Mouse (Mus musculus) cerebellum, postnatal 25 days (tissue): ENCODE measurements around the gene Scg3.
"Not testable (repeated sequence)": the region's sequence is repeated elsewhere in the genome, so short reads cannot be mapped to it uniquely, and the experiment has no call there.

Experiments used
- DNase-seq, 2 experiments: peaks; one replicate each; pipeline ENCODE4 v3.0.0; 2021; ENCODE audit warnings: mixed read lengths in 2 of 2

The Scg3 gene

GRCm38 (mm10) chr9:75683426-75684191, at the start of gene Scg3:
TSS of gene Scg3 (minus strand) at chr9:75684056.
- DNase-seq, result peak; percentile 97 to 98

GRCm38 (mm10) chr9:75719952-75720687, 36.3 kb upstream of the Scg3 start:
- DNase-seq, result peak; percentile 65 to 81

GRCm38 (mm10) chr9:75719481-75719880, 35.6 kb upstream of the Scg3 start:
- DNase-seq, result no peak

DNA sequence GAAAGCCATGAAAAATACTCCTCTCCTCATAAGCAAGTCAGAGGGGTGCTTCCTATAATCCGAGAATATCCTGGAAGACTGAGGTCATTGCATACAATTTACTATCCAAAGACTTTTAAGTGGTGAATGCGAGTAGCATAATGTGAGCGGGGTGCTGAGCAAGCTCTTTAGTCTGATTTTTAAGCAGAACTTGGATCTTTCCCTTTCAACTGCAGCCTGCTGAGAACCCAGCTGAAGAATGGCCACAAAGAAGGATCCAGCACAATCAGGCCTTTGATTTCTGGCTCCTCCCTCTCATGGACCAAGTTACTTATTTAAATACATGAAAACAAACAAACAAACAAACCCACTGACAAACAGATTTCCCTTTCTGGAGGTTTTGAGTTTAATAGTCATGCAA, 916 bp upstream of the Scg3 start:
- peak; percentile 22 to 31 for DNase-seq

DNA sequence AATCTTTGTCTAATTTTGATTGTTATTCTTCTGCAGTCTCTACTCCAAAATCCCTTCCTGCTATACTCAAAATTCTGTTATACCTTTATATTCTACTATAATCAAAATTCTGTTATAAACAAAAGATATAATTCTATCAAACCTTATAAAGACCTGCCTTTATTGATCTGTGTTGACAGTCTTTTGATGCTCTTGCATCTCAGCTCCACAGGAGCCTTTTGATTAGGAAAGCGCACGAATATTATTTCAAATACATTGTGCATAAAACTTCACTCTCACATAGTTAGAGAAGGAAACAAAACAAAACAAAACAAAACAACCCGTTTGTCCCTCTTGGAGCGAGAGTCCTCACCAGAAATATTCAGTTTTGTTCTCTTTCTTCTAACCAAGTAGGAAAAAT, 436 bp upstream of the Scg3 start:
- no peak for DNase-seq

GRCm38 (mm10) chr9:75680606-75681005, 3.2 kb downstream of the Scg3 start:
- DNase-seq, result no peak

- no peak for DNase-seq
Observed at GRCm38 (mm10) chr9:75679629-75680028, 4.2 kb downstream of the Scg3 start.

DNA sequence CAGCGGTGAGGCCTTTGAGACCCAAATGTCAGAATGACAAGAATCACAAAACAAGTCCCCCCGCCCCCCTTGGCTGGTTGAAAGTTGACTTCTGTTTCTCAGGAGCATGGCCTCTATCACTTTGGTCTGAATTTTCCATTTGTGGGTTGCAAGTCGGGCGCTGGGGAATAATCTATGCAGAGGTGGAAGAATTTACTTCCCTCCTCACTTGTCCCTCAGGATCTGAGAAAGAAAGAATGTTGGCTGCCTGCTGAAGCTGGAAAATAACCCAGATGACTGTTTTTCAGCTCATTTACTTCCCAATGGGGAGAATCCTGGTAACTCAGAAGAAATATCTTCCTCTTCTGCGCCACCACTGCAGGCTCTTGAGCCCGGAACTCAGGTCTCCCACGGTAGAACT, 5.5 kb downstream of the Scg3 start:
- DNase-seq, result no peak

DNA sequence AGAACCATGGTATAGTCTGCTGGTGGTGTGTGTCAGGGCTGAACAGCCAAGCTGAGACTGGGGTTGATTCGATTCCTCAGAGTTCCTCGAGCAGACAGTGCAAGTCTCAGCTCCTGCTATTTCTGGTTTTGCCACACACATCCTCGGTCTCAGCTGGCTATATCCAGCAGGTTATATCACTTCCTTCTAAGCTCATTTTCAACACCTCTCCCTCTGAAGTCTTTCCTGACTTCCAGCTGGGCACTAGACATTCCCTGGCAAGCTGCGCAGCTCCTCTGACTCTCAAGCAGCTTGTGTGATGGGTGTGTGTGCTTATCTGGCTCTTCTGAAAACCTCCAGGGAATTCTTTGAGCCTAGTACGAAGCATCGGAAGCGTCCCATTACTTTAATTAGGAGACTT, 7.6 kb downstream of the Scg3 start:
- DNase-seq, result no peak

- DNase-seq, result no peak
Observed at GRCm38 (mm10) chr9:75672769-75673168, 11.1 kb downstream of the Scg3 start.

- DNase-seq, result peak; percentile 68 to 83
Observed at GRCm38 (mm10) chr9:75666612-75667011, 17.2 kb downstream of the Scg3 start.

- no peak for DNase-seq
Observed at GRCm38 (mm10) chr9:75665364-75665763, 18.5 kb downstream of the Scg3 start.

DNA sequence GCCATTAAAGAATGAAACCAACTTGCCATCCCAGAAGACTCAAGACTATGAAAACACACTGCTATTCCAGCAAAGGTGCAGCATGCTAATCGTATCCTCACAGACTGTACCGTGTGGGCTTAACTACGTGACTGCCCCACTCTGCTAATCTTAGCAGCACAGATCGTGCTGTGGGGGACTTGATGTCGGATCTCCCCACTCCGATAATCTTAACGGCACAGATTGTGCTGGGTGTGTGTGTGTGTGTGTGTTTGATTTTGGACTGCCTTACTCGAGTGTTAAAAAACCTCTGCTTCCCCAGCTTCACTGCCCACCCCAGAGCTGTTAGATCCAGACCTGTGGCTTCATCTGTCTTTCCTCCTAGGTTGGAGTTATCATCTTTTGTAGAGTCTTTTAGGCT, 22.9 kb downstream of the Scg3 start:
- DNase-seq, result no peak

- not testable (repeated sequence) for DNase-seq
Observed at GRCm38 (mm10) chr9:75656456-75656855, 27.4 kb downstream of the Scg3 start.

- DNase-seq, result peak in 1 of 2 experiments; percentile 27
Observed at GRCm38 (mm10) chr9:75653981-75654911, 29.6 kb downstream of the Scg3 start.

DNA sequence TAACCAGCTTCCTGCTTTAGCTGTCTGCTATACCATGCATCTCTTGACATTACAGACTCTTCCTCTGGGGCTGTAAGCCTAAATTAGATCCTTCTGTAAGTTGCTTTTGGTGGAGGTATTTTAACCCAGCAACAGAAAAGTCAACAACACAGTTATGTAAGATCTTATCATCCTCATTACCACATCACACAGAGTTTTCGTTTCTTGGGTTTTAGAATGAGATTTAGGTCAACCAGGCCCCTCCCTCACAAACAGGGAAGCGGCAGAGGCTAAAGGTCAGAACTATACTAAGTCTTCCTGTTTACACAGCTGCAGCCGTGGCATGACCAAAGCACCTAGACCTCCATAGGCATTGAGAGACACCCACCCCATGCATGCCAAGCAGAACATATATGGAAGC, 38.5 kb downstream of the Scg3 start:
- no peak for DNase-seq

- peak in 1 of 2 experiments; percentile 46 for DNase-seq
Observed at GRCm38 (mm10) chr9:75634226-75634625, 49.6 kb downstream of the Scg3 start.

- DNase-seq, result no peak
Observed at GRCm38 (mm10) chr9:75633603-75634002, 50.3 kb downstream of the Scg3 start.

GRCm38 (mm10) chr9:75632902-75633301, 51.0 kb downstream of the Scg3 start:
- DNase-seq, result peak in 1 of 2 experiments; percentile 70

- DNase-seq, result peak; percentile 37 to 50
Observed at GRCm38 (mm10) chr9:75632111-75632510, 51.7 kb downstream of the Scg3 start.

- DNase-seq, result no peak
Observed at GRCm38 (mm10) chr9:75630823-75631454, 52.9 kb downstream of the Scg3 start.

GRCm38 (mm10) chr9:75626308-75626604, 57.6 kb downstream of the Scg3 start:
- no peak for DNase-seq
